Mouse (Mus musculus) C2C12 (cell line): ENCODE measurements around the gene 5730480H06Rik. TPM values are rescaled to one million over a fixed set of nuclear protein-coding genes. Genes with fewer than 3 reads are reported as not detected.

ENCODE experiments used
- H3K27me3 ChIP-seq: one replicate; pipeline ENCODE4 v1.6.1; 2011; ENCODE audit not compliant: control insufficient read depth, insufficient read depth, insufficient read length
- H3K36me3 ChIP-seq: one replicate; pipeline ENCODE4 v1.6.1; 2011; ENCODE audit not compliant: control insufficient read depth, insufficient read depth
- H3K4me3 ChIP-seq: one replicate; pipeline ENCODE4 v1.5.1; 2011; ENCODE audit warnings: mild to moderate bottlenecking, control low read depth; ENCODE audit not compliant: poor library complexity, insufficient read depth, severe bottlenecking
- H3K79me2 ChIP-seq: one replicate; pipeline ENCODE4 v1.6.1; 2011; ENCODE audit not compliant: control insufficient read depth, insufficient read depth
- H3K79me3 ChIP-seq: one replicate; pipeline ENCODE4 v1.6.1; 2011; ENCODE audit warnings: low read depth, control low read depth
- H3ac ChIP-seq: one replicate; pipeline ENCODE3; 2011; ENCODE audit warnings: low read depth; ENCODE audit not compliant: control insufficient read depth, insufficient read length
- CEBPB ChIP-seq: IDR thresholded peaks from one replicate; pipeline ENCODE4 v1.6.1; 2011; ENCODE audit warnings: low read depth, mild to moderate bottlenecking, control low read depth, moderate library complexity
- CTCF ChIP-seq: IDR thresholded peaks from one replicate; pipeline ENCODE4 v1.5.1; 2011; ENCODE audit not compliant: control insufficient read depth, insufficient read depth, insufficient read length
- FOSL1 ChIP-seq: IDR thresholded peaks from one replicate; pipeline ENCODE4 v1.8.0; 2011; ENCODE audit warnings: mild to moderate bottlenecking, low read length; ENCODE audit not compliant: poor library complexity, insufficient read depth, severe bottlenecking
- MAX ChIP-seq: IDR thresholded peaks from one replicate; pipeline ENCODE4 v1.6.1; 2011; ENCODE audit warnings: mild to moderate bottlenecking, control low read depth
- MYOD1 ChIP-seq: IDR thresholded peaks from one replicate; pipeline ENCODE4 v1.6.1; 2011; ENCODE audit warnings: low read depth; ENCODE audit not compliant: control insufficient read depth, insufficient read length
- MYOG ChIP-seq: IDR thresholded peaks from one replicate; pipeline ENCODE4 v1.6.1; 2011; ENCODE audit not compliant: control insufficient read depth, insufficient read length; ENCODE audit errors: extremely low read depth
- USF1 ChIP-seq: IDR thresholded peaks from one replicate; pipeline ENCODE4 v1.6.1; 2011; ENCODE audit warnings: low read depth, mild to moderate bottlenecking, control low read depth, moderate library complexity
- polyA plus RNA-seq: library from polyadenylated mRNA; unstranded; fragments of >200 nt; fragmentation: generic; extraction: Trizol; gene quantifications from one replicate; pipeline ENCODE4 v1.2.1, GENCODE M21; 2012; ENCODE audit warnings: missing spikeins

5730480H06Rik gene
- polyA plus RNA-seq, 1 experiment: 7.9 TPM

- TF ChIP-seq MAX (no peak), MYOG (no peak), CEBPB (no peak), USF1 (no peak), FOSL1 (no peak), MYOD1 (no peak)
- Histone ChIP-seq H3K36me3 (no peaks in the 10 kb centered on the region), H3K4me3 (no peak overlapping the region), H3K79me2 (no peaks in the 10 kb centered on the region), H3ac (no peak overlapping the region), H3K27me3 (no peaks in the 10 kb centered on the region), H3K79me3 (no peaks in the 10 kb centered on the region)
Observed at GRCm38 (mm10) chr5:48430459-48430858, 102.7 kb downstream of the 5730480H06Rik start.

- Histone ChIP-seq H3K27me3 (no peaks in the 10 kb centered on the region), H3ac (no peak overlapping the region), H3K4me3 (no peak overlapping the region), H3K79me2 (no peaks in the 10 kb centered on the region), H3K79me3 (no peaks in the 10 kb centered on the region), H3K36me3 (no peaks in the 10 kb centered on the region)
- TF ChIP-seq MAX: no peak
Observed at GRCm38 (mm10) chr5:48448888-48449287, 121.1 kb downstream of the 5730480H06Rik start.

GRCm38 (mm10) chr5:48460221-48460620, 132.5 kb downstream of the 5730480H06Rik start:
- H3K4me3 ChIP-seq: no peak overlapping the region
- no peak for TF ChIP-seq MYOD1
- TF ChIP-seq USF1: no peak
- TF ChIP-seq FOSL1: no peak
- no peak for TF ChIP-seq CEBPB
- no peak for TF ChIP-seq MYOG
- no peak for TF ChIP-seq CTCF
- TF ChIP-seq MAX: no peak
- H3K27me3 ChIP-seq: no peaks in the 10 kb centered on the region
- H3K79me2 ChIP-seq: no peaks in the 10 kb centered on the region
- no peaks in the 10 kb centered on the region for H3K79me3 ChIP-seq
- H3K36me3 ChIP-seq: no peaks in the 10 kb centered on the region
- no peak overlapping the region for H3ac ChIP-seq
